Mouse (Mus musculus) hindbrain, embryonic 15.5 days (tissue): ENCODE results near the gene Psapl1. TPM values are rescaled to one million over a fixed set of nuclear protein-coding genes. Genes with fewer than 3 reads are reported as not detected.

Source experiments
- ATAC-seq: fragments of 200-750 bp; cut with Nextera tagmentation; 2 replicates; pipeline ENCODE4 v1.8.0; 2017; ENCODE audit warnings: low read depth, moderate number of reproducible peaks, moderate TSS enrichment; ENCODE audit not compliant: low FRiP score
- H3K27ac ChIP-seq: fragments of 300-500 bp; sonication (generic); replicated peaks from 2 replicates; pipeline ENCODE4 v1.5.1; 2015; ENCODE audit warnings: mild to moderate bottlenecking, inconsistent platforms
- H3K27me3 ChIP-seq: fragments of 300-500 bp; sonication (generic); 2 replicates; pipeline ENCODE4 v1.6.1; 2015; ENCODE audit warnings: control low read depth, inconsistent platforms
- H3K36me3 ChIP-seq: fragments of 300-500 bp; sonication (generic); 2 replicates; pipeline ENCODE4 v1.6.1; 2015; ENCODE audit warnings: control low read depth, inconsistent platforms
- H3K4me1 ChIP-seq: fragments of 300-500 bp; sonication (generic); replicated peaks from 2 replicates; pipeline ENCODE4 v1.6.1; 2015; ENCODE audit warnings: control low read depth, inconsistent platforms
- H3K4me2 ChIP-seq: fragments of 300-500 bp; sonication (generic); 2 replicates; pipeline ENCODE4 v1.6.1; 2015; ENCODE audit warnings: moderate library complexity, mild to moderate bottlenecking, inconsistent platforms
- H3K4me3 ChIP-seq: fragments of 300-500 bp; sonication (generic); 2 replicates; pipeline ENCODE4 v1.5.1; 2015; ENCODE audit warnings: mild to moderate bottlenecking, inconsistent platforms
- H3K9ac ChIP-seq: fragments of 300-500 bp; sonication (generic); 2 replicates; pipeline ENCODE4 v1.6.1; 2015; ENCODE audit warnings: inconsistent platforms
- H3K9me3 ChIP-seq: fragments of 300-500 bp; sonication (generic); 2 replicates; pipeline ENCODE4 v1.6.1; 2016; ENCODE audit warnings: control low read depth, inconsistent platforms
- WGBS: fragments of 180-500 bp; shearing (Covaris S2); methylation state at CpG from one replicate; pipeline ENCODE4 v1.1.7; 2015; 5-methylcytosine and 5-hydroxymethylcytosine counted together
- polyA plus RNA-seq: library from polyadenylated mRNA; unstranded; fragments of >200 nt; fragmentation: Nextera tagmentation; extraction: Ambion mirVana; gene quantifications from 2 replicates; pipeline ENCODE4 v1.2.1, GENCODE M21; 2015

Gene Psapl1
- polyA plus RNA-seq, 1 experiment from 2014 or later: not detected

GRCm38 (mm10) chr5:36254642-36255516 is 51.1 kb downstream of the Psapl1 start:
- Histone ChIP-seq H3K36me3 (no peaks in the 10 kb centered on the region), H3K4me1 (peaks cover 37% of the 10 kb centered on the region), H3K9ac (no peak overlapping the region), H3K27me3 (no peaks in the 10 kb centered on the region), H3K27ac (no peak overlapping the region), H3K9me3 (no peaks in the 10 kb centered on the region), H3K4me2 (no peak overlapping the region), H3K4me3 (no peak overlapping the region)
- ATAC-seq: no peak
- 48% methylated on average over 18 of the region's 18 CpGs for WGBS

Other genes with a start within 250 kb of the Psapl1 start
- gene Sorcs2, start 194.1 kb downstream of the Psapl1 start, polyA plus RNA-seq: 13.4 and 15.4 TPM in 2 replicates